Mouse (Mus musculus) left cerebral cortex, postnatal 4 days (tissue): ENCODE measurements around the gene H2-K1. TPM values are rescaled to one million over a fixed set of nuclear protein-coding genes. Genes with fewer than 3 reads are reported as not detected.

Experiments
- microRNA-seq: library from miRNA; unstranded; fragments of <30 nt; microRNA quantifications from one replicate; pipeline ENCODE4 v1.2.0, GENCODE M21; 2022
- total RNA-seq, 2 experiments: library from RNA; stranded (reverse); gene quantifications; 2 replicates each; pipeline ENCODE4 v1.2.3; 2021

Gene H2-K1
- total RNA-seq, 2 experiments from 2014 or later: 8.2 to 13.8 TPM

Small RNAs within 50 kb of the gene (microRNA-seq; reads per million reads assigned to microRNA genes)
- gene Mir219a-1 (not detected), gene Mir219c (not detected)

Other genes starting within 250 kb of the H2-K1 start
- 100 to 1,000 TPM; 361 to 382 TPM for gene Rab11b, start 239.8 kb downstream of the H2-K1 start, total RNA-seq
- 10 to 100 TPM in 1 of 2 experiments, 1 to 10 TPM in 1; 9.7 to 10.8 TPM for gene Angptl4, start 218.5 kb downstream of the H2-K1 start, total RNA-seq
- 10 to 100 TPM; 38.6 to 44.1 TPM for gene Kank3, start 189.8 kb downstream of the H2-K1 start, total RNA-seq
- gene Rps28, start 175.8 kb downstream of the H2-K1 start, total RNA-seq: 1,000 to 10,000 TPM; 1,155 to 1,182 TPM
- gene Ndufa7, start 175.8 kb downstream of the H2-K1 start, total RNA-seq: 100 to 1,000 TPM; 214 to 232 TPM
- gene Cd320, start 157.3 kb downstream of the H2-K1 start, total RNA-seq: 10 to 100 TPM; 21.6 to 25.4 TPM
- not detected for gene Gm7029, start 126.5 kb downstream of the H2-K1 start, total RNA-seq
- 1 to 10 TPM; 7.7 to 9.4 TPM for gene Kifc1, start 109.7 kb downstream of the H2-K1 start, total RNA-seq
- not detected for gene Platr17, start 95.2 kb downstream of the H2-K1 start, total RNA-seq
- 10 to 100 TPM; 37.6 to 39.2 TPM for gene Daxx, start 90.9 kb downstream of the H2-K1 start, total RNA-seq
- 10 to 100 TPM; 45.5 to 56.6 TPM for gene Tapbp, start 84.4 kb downstream of the H2-K1 start, total RNA-seq
- gene Zbtb22, start 84.4 kb downstream of the H2-K1 start, total RNA-seq: 10 to 100 TPM; 33.2 to 36.8 TPM
- 10 to 100 TPM; 74.1 to 75.5 TPM for gene Rgl2, start 70.8 kb downstream of the H2-K1 start, total RNA-seq
- gene Pfdn6, start 60.0 kb downstream of the H2-K1 start, total RNA-seq: 10 to 100 TPM; 90.5 to 96.1 TPM
- 10 to 100 TPM; 30.1 to 36.6 TPM for gene Wdr46, start 59.7 kb downstream of the H2-K1 start, total RNA-seq
- 1 to 10 TPM; 6.6 to 6.8 TPM for gene B3galt4, start 48.9 kb downstream of the H2-K1 start, total RNA-seq
- gene Vps52, start 44.5 kb downstream of the H2-K1 start, total RNA-seq: 10 to 100 TPM; 72.2 to 72.6 TPM
- gene Rps18, start 44.3 kb downstream of the H2-K1 start, total RNA-seq: 100 to 1,000 TPM; 557 to 591 TPM
- gene Ring1, start 24.3 kb upstream of the H2-K1 start, total RNA-seq: 10 to 100 TPM; 23.6 to 28.2 TPM
- gene H2-Ke6, start 27.7 kb upstream of the H2-K1 start, total RNA-seq: 10 to 100 TPM; 41.6 to 45.2 TPM
- 10 to 100 TPM; 96.3 to 98.7 TPM for gene Slc39a7, start 31.3 kb upstream of the H2-K1 start, total RNA-seq
- 10 to 100 TPM; 80.7 to 84.9 TPM for gene Rxrb, start 31.5 kb upstream of the H2-K1 start, total RNA-seq
- 1 to 10 TPM; 6.8 to 9.8 TPM for gene Col11a2, start 39.1 kb upstream of the H2-K1 start, total RNA-seq
- gene H2-Oa, start 92.0 kb upstream of the H2-K1 start, total RNA-seq: not detected
- gene H2-DMa, start 119.2 kb upstream of the H2-K1 start, total RNA-seq: 10 to 100 TPM; 19.5 to 20.5 TPM
- 100 to 1,000 TPM; 247 to 267 TPM for gene Brd2, start 122.3 kb upstream of the H2-K1 start, total RNA-seq
- gene H2-DMb2, start 143.0 kb upstream of the H2-K1 start, total RNA-seq: under 1 TPM; 0.34 to 0.40 TPM
- gene H2-DMb1, start 152.7 kb upstream of the H2-K1 start, total RNA-seq: under 1 TPM; 0.46 to 0.97 TPM
- 1 to 10 TPM; 2.2 to 3.6 TPM for gene Tap1, start 187.2 kb upstream of the H2-K1 start, total RNA-seq
- 1 to 10 TPM in 1 of 2 experiments, under 1 TPM in 1; 0.77 to 1.1 TPM for gene Psmb9, start 187.4 kb upstream of the H2-K1 start, total RNA-seq
- 1 to 10 TPM; 1.3 to 1.9 TPM for gene Psmb8, start 197.4 kb upstream of the H2-K1 start, total RNA-seq
- 1 to 10 TPM; 3.1 to 3.5 TPM for gene Tap2, start 203.2 kb upstream of the H2-K1 start, total RNA-seq
- not detected for gene H2-Ob, start 238.6 kb upstream of the H2-K1 start, total RNA-seq